Mouse (Mus musculus) G1E (cell line): Measurements from ENCODE around the gene Gmppa.

Experiments
- CTCF ChIP-seq: IDR thresholded peaks from 2 replicates; pipeline ENCODE4 v1.5.1; 2012; ENCODE audit warnings: low read depth, low read length, inconsistent platforms, mixed read lengths
- GATA1 ChIP-seq: IDR thresholded peaks from 2 replicates; pipeline ENCODE4 v1.6.1; 2012; ENCODE audit warnings: borderline replicate concordance, low read length, inconsistent platforms, mixed read lengths

DNA sequence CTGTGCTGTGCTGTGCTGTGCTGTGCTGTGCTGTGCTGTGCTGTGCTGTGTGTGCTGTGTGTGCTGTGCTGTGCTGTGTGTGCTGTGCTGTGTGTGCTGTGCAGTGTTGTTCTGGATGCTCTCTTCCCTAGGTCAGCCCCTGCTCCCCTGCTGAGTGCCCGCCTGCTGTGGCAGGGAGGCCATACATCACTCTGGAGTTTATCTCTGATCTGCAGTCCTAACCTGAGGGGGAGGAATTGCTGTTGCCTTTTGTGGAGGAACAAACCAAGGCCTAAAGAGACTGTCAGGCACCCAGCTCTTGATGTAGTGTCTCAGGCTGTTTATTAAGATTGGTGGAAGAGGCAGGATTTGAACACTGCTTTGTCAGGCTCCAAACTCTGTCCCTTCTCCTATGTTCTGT lies 26.9 kb downstream of the Gmppa start:
- TF ChIP-seq GATA1 (no peak), CTCF (no peak)
